8 mouse cellular contexts compared by ENCODE assay signal in genomic region chr8:107205701-107206561, GRCm38 (mm10). TPM values are rescaled to one million over a fixed set of nuclear protein-coding genes. Genes with fewer than 3 reads are reported as not detected.
DNase-seq lines count a peak whose midpoint lies in the region; ATAC-seq and TF ChIP-seq lines count a peak whose summit lies in the region.

No protein-coding gene starts in this region.

- DNase-seq in liver, adult 2 months (ENCODE audit: extremely low read depth, low read depth, low spot score), result peak; percentile 81
- no peak for DNase-seq in liver, embryonic 11.5 days (ENCODE audit: low spot score)
- DNase-seq in embryonic facial prominence, embryonic 14.5 days (ENCODE audit: low spot score), result peak; percentile 77
- DNase-seq in kidney, postnatal 4 days, result peak; percentile 76 to 84
- DNase-seq in lung, postnatal 14 days, result peak; percentile 70
- peak; percentile 88 for DNase-seq in testis, postnatal 10 days (ENCODE audit: low spot score)
- no peak for DNase-seq in thymus, postnatal 4 days

- H3K27ac ChIP-seq in liver, adult 2 months (replicated peaks; ENCODE audit: insufficient read depth, low read depth, low read length), result 0 out of 2 replicates have a peak overlapping the region, but pooled peaks have one; percentile 5
- no peak overlapping the region for H3K27ac ChIP-seq in liver, embryonic 11.5 days (ENCODE audit: low read depth, low read length)
- 0 out of 2 replicates have a peak overlapping the region, but pooled peaks have one; percentile 21 for H3K27ac ChIP-seq in embryonic facial prominence, embryonic 14.5 days (replicated peaks; ENCODE audit: low read depth, low read length)
- H3K27ac ChIP-seq in heart, embryonic 11.5 days (ENCODE audit: low read depth, low read length), result peak overlapping the region; percentile 12; the same call in 1 of the 2 replicates

- no peaks in the 10 kb centered on the region for H3K27me3 ChIP-seq in liver, adult 2 months (ENCODE audit: control insufficient read depth, insufficient read depth, low read length)
- H3K27me3 ChIP-seq in liver, embryonic 11.5 days (replicated peaks; ENCODE audit: control insufficient read depth, insufficient read depth, low read length), result no peaks in the 10 kb centered on the region
- no peaks in the 10 kb centered on the region for H3K27me3 ChIP-seq in embryonic facial prominence, embryonic 14.5 days (replicated peaks; ENCODE audit: control insufficient read depth, insufficient read depth, low read length)
- H3K27me3 ChIP-seq in heart, embryonic 11.5 days (ENCODE audit: control insufficient read depth, insufficient read depth, low read length), result no peaks in the 10 kb centered on the region

- no peak overlapping the region for H3K4me2 ChIP-seq in liver, embryonic 11.5 days
- H3K4me2 ChIP-seq in embryonic facial prominence, embryonic 14.5 days (ENCODE audit: low read depth, low read length), result no peak overlapping the region
- no peak overlapping the region for H3K4me2 ChIP-seq in heart, embryonic 11.5 days

- no peaks in the 10 kb centered on the region for H3K79me2 ChIP-seq in liver, adult 2 months (ENCODE audit: control insufficient read depth, insufficient read depth, low read length)

- no peak for TF ChIP-seq POLR2A in liver, adult 2 months (IDR thresholded peaks at IDR 0.05; ENCODE audit: extremely low read depth, insufficient read depth, low read length)

- no peaks in the 10 kb centered on the region for H3K9me3 ChIP-seq in liver, embryonic 11.5 days (ENCODE audit: control insufficient read depth, low read length)
- H3K9me3 ChIP-seq in embryonic facial prominence, embryonic 14.5 days (ENCODE audit: control insufficient read depth, low read length), result no peaks in the 10 kb centered on the region
- no peaks in the 10 kb centered on the region for H3K9me3 ChIP-seq in heart, embryonic 11.5 days (replicated peaks; ENCODE audit: control insufficient read depth, low read length)

- H3K4me1 ChIP-seq in liver, adult 2 months (ENCODE audit: control insufficient read depth, insufficient read depth, low read length), result peaks cover 1% of the 10 kb centered on the region
- no peaks in the 10 kb centered on the region; the same call in 1 of the 2 replicates for H3K4me1 ChIP-seq in liver, embryonic 11.5 days (replicated peaks; ENCODE audit: control insufficient read depth, insufficient read depth, low read length)
- H3K4me1 ChIP-seq in embryonic facial prominence, embryonic 14.5 days (ENCODE audit: control insufficient read depth, insufficient read depth, low read length), result peaks cover 16% of the 10 kb centered on the region
- peaks cover 17% of the 10 kb centered on the region for H3K4me1 ChIP-seq in heart, embryonic 11.5 days (ENCODE audit: control insufficient read depth, insufficient read depth, low read length)

- TF ChIP-seq CTCF in liver, adult 2 months (IDR thresholded peaks at IDR 0.05; ENCODE audit: low read depth, low read length), result no peak

- H3K36me3 ChIP-seq in liver, adult 2 months (ENCODE audit: control insufficient read depth, insufficient read depth, low read length), result no peaks in the 10 kb centered on the region
- no peaks in the 10 kb centered on the region for H3K36me3 ChIP-seq in liver, embryonic 11.5 days (ENCODE audit: control insufficient read depth, insufficient read depth, low read length)
- no peaks in the 10 kb centered on the region for H3K36me3 ChIP-seq in embryonic facial prominence, embryonic 14.5 days (ENCODE audit: control insufficient read depth, insufficient read depth, low read length)
- no peaks in the 10 kb centered on the region for H3K36me3 ChIP-seq in heart, embryonic 11.5 days (ENCODE audit: control insufficient read depth, insufficient read depth, low read length)

- 50% methylated on average over 23 of the region's 23 CpGs for WGBS in liver, adult 2 months
- 80% methylated on average over 23 of the region's 23 CpGs for whole genome bisulfite sequencing in liver, embryonic 11.5 days
- WGBS in embryonic facial prominence, embryonic 14.5 days, result 54% methylated on average over 18 of the region's 23 CpGs
- 67% methylated on average over 23 of the region's 23 CpGs for WGBS in heart, embryonic 11.5 days (ENCODE audit: insufficient replicate concordance)

- no peak overlapping the region for H3K9ac ChIP-seq in liver, adult 2 months (ENCODE audit: low read depth, low read length)
- no peak overlapping the region for H3K9ac ChIP-seq in liver, embryonic 11.5 days (ENCODE audit: low read depth, low read length)
- no peak overlapping the region for H3K9ac ChIP-seq in embryonic facial prominence, embryonic 14.5 days (ENCODE audit: low read depth, low read length)
- H3K9ac ChIP-seq in heart, embryonic 11.5 days (ENCODE audit: low read depth, low read length), result 0 out of 2 replicates have a peak overlapping the region, but pooled peaks have one; percentile 1

- H3K4me3 ChIP-seq in liver, adult 2 months (ENCODE audit: insufficient read depth, low read depth, low read length), result no peak overlapping the region
- H3K4me3 ChIP-seq in liver, embryonic 11.5 days (ENCODE audit: low read depth, low read length), result no peak overlapping the region
- no peak overlapping the region for H3K4me3 ChIP-seq in embryonic facial prominence, embryonic 14.5 days (ENCODE audit: low read depth, low read length)
- H3K4me3 ChIP-seq in heart, embryonic 11.5 days (ENCODE audit: low read depth, low read length), result no peak overlapping the region

- ATAC-seq in liver, embryonic 11.5 days (replicated peaks; ENCODE audit: low FRiP score), result no peak
- peak; percentile 63 for ATAC-seq in embryonic facial prominence, embryonic 14.5 days (ENCODE audit: low read depth)
- ATAC-seq in heart, embryonic 11.5 days (replicated peaks; ENCODE audit: insufficient number of reproducible peaks, low FRiP score, low TSS enrichment), result 0 out of 2 replicates have a peak, but pooled peaks have one; percentile 27

RNA-seq across cellular contexts. Expression of gene Cyb5b, which starts 55.5 kb away (rescaled TPM):
- 253 and 256 TPM in 2 replicates for total RNA-seq in liver, adult 2 months (2014; rRNA removed)
- polyA plus RNA-seq in liver, adult 2 months (2012; rRNA removed), result 223 and 265 TPM in 2 replicates
- polyA plus RNA-seq in liver, embryonic 11.5 days (2014; fragmentation: Nextera tagmentation; extraction: Ambion mirVana), result 77.1 and 85.4 TPM in 2 replicates
- polyA plus RNA-seq in embryonic facial prominence, embryonic 14.5 days (2014; fragmentation: Nextera tagmentation; extraction: Ambion mirVana), result 78.5 and 86.5 TPM in 2 replicates
- polyA plus RNA-seq in heart, embryonic 11.5 days (2014; fragmentation: Nextera tagmentation; extraction: Ambion mirVana), result 87.0 and 93.6 TPM in 2 replicates

Comparison
In these comparisons a context has a peak if more than half of its experiments do, and no peak if none do; other contexts are left out.
1. DNase-seq: peak in liver, adult 2 months (single experiment), embryonic facial prominence, embryonic 14.5 days (single experiment), kidney, postnatal 4 days (2 of 2), lung, postnatal 14 days (single experiment) and testis, postnatal 10 days (single experiment); none in liver, embryonic 11.5 days (single experiment) and thymus, postnatal 4 days (single experiment).